Comparison of ENCODE assay signal across 13 mouse cellular contexts in genomic region chr8:73234209-73234608, GRCm38 (mm10).
"Had no signal": no experiment of that assay in that cellular context is flagged by ENCODE, and none has a peak within 500 bp of the region (broad histone marks: within the 10 kb centered on the region; RNA-seq: fewer than 3 reads in every experiment).

No protein-coding gene starts in this region.

- DNase-seq: lung, embryonic 14.5 days; lung, postnatal 10 days; lung, postnatal 4 days; right cerebral cortex, postnatal 14 days; thymus, adult 18-20 months; thymus, postnatal 14 days; thymus, postnatal 36 days had no signal

- H3K4me3 ChIP-seq: megakaryocyte, embryonic 14.5 days; midbrain, embryonic 13.5 days; midbrain, embryonic 15.5 days; neural tube, embryonic 12.5 days; stomach, embryonic 15.5 days had no signal

- H3K4me1 ChIP-seq: megakaryocyte, embryonic 14.5 days; midbrain, embryonic 13.5 days; midbrain, embryonic 15.5 days; neural tube, embryonic 12.5 days; stomach, embryonic 15.5 days had no signal

- H3K27ac ChIP-seq: midbrain, embryonic 13.5 days; midbrain, embryonic 15.5 days; neural tube, embryonic 12.5 days; stomach, embryonic 15.5 days; stomach, postnatal 0 days had no signal

- ATAC-seq: midbrain, embryonic 13.5 days had no signal
